Mouse (Mus musculus) midbrain, embryonic 13.5 days (tissue): ENCODE measurements at regions not wholly inside any gene's neighbourhood (a gene's known extent, or its start where the extent isn't known, plus 50 kb on each side); places are given as distances from the start of the nearest gene placed in this dataset.

Experiments
- ATAC-seq: fragments of 200-750 bp; cut with Nextera tagmentation; 2 replicates; pipeline ENCODE4 v1.8.0; 2017; ENCODE audit warnings: mild to moderate bottlenecking, moderate TSS enrichment, moderate library complexity
- H3K27ac ChIP-seq: fragments of 300-500 bp; sonication (generic); 2 replicates; pipeline ENCODE4 v1.5.1; 2015; ENCODE audit warnings: inconsistent platforms, mild to moderate bottlenecking, moderate library complexity
- H3K27me3 ChIP-seq: fragments of 300-500 bp; sonication (generic); 2 replicates; pipeline ENCODE4 v1.6.1; 2015; ENCODE audit warnings: mild to moderate bottlenecking, inconsistent platforms
- H3K36me3 ChIP-seq: fragments of 300-500 bp; sonication (generic); 2 replicates; pipeline ENCODE4 v1.6.1; 2015; ENCODE audit warnings: mild to moderate bottlenecking, inconsistent platforms
- H3K4me1 ChIP-seq: fragments of 300-500 bp; sonication (generic); replicated peaks from 2 replicates; pipeline ENCODE4 v1.6.1; 2015; ENCODE audit warnings: inconsistent platforms
- H3K4me2 ChIP-seq: fragments of 300-500 bp; sonication (generic); replicated peaks from 2 replicates; pipeline ENCODE4 v1.6.1; 2015; ENCODE audit warnings: moderate library complexity, mild to moderate bottlenecking, inconsistent platforms
- H3K4me3 ChIP-seq: fragments of 300-500 bp; sonication (generic); replicated peaks from 2 replicates; pipeline ENCODE4 v1.5.1; 2015; ENCODE audit warnings: mild to moderate bottlenecking, inconsistent platforms
- H3K9ac ChIP-seq: fragments of 300-500 bp; sonication (generic); replicated peaks from 2 replicates; pipeline ENCODE4 v1.6.1; 2015; ENCODE audit warnings: mild to moderate bottlenecking, inconsistent platforms
- H3K9me3 ChIP-seq: fragments of 300-500 bp; sonication (generic); 2 replicates; pipeline ENCODE4 v1.6.1; 2016; ENCODE audit warnings: mild to moderate bottlenecking, inconsistent platforms
- WGBS: fragments of 180-500 bp; shearing (Covaris S2); methylation state at CpG from one replicate; pipeline ENCODE4 v1.1.7; 2015; 5-methylcytosine and 5-hydroxymethylcytosine counted together

DNA sequence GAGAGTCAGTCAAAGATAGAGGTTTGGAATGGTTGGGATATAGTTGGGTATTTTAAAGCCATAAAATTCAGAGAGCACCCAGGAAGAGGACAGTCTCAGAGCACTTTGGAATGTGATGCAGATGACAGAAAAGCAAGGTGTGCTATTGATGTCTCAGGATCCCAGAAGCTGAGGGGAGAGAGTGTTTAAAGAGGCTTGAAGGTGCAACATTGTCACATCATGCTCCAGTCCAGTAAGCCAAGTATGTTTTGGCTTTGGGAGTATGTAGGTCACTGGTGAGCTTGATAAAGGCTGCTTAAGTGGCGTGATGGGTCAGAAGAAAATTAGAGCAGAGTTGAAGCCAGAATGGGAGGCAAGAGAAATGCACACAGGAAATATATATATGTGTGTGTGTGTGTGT, 201.3 kb upstream of the Lpp start:
- Histone ChIP-seq H3K4me2 (no peak overlapping the region), H3K9me3 (no peaks in the 10 kb centered on the region), H3K9ac (no peak overlapping the region), H3K4me1 (no peaks in the 10 kb centered on the region), H3K4me3 (no peak overlapping the region), H3K36me3 (no peaks in the 10 kb centered on the region), H3K27ac (no peak overlapping the region), H3K27me3 (no peaks in the 10 kb centered on the region)
- ATAC-seq = no peak
- 88% methylated on average over 1 of the region's 1 CpGs for WGBS

- H3K36me3 ChIP-seq = no peaks in the 10 kb centered on the region
- no peak for ATAC-seq
- no peak overlapping the region for H3K9ac ChIP-seq
- no peak overlapping the region for H3K4me3 ChIP-seq
- H3K9me3 ChIP-seq = no peaks in the 10 kb centered on the region
- WGBS = 91% methylated on average over 6 of the region's 6 CpGs
- H3K4me2 ChIP-seq = no peak overlapping the region
- no peak overlapping the region for H3K27ac ChIP-seq
- H3K4me1 ChIP-seq = no peaks in the 10 kb centered on the region
- no peaks in the 10 kb centered on the region for H3K27me3 ChIP-seq
These were observed 198.5 kb upstream of the Bcl6 start for GRCm38 (mm10) chr16:24187131-24187530.

GRCm38 (mm10) chr16:24185989-24186388, 197.3 kb upstream of the Bcl6 start:
- no peak overlapping the region for H3K4me2 ChIP-seq
- WGBS = 81% methylated on average over 6 of the region's 6 CpGs
- ATAC-seq = no peak

GRCm38 (mm10) chr16:24184846-24185245, 196.2 kb upstream of the Bcl6 start:
- H3K27ac ChIP-seq = no peak overlapping the region
- H3K4me3 ChIP-seq = no peak overlapping the region
- H3K27me3 ChIP-seq = no peaks in the 10 kb centered on the region
- H3K4me1 ChIP-seq = no peaks in the 10 kb centered on the region
- ATAC-seq = no peak
- no peaks in the 10 kb centered on the region for H3K9me3 ChIP-seq
- no peaks in the 10 kb centered on the region for H3K36me3 ChIP-seq
- WGBS = 86% methylated on average over 4 of the region's 4 CpGs
- no peak overlapping the region for H3K9ac ChIP-seq
- H3K4me2 ChIP-seq = no peak overlapping the region

More at GRCm38 (mm10) chr16:24185989-24186388, 197.3 kb upstream of the Bcl6 start:
- no peaks in the 10 kb centered on the region for H3K9me3 ChIP-seq
- no peaks in the 10 kb centered on the region for H3K27me3 ChIP-seq
- no peaks in the 10 kb centered on the region for H3K36me3 ChIP-seq
- H3K4me1 ChIP-seq = no peaks in the 10 kb centered on the region
- H3K9ac ChIP-seq = no peak overlapping the region
- H3K27ac ChIP-seq = no peak overlapping the region
- no peak overlapping the region for H3K4me3 ChIP-seq

DNA sequence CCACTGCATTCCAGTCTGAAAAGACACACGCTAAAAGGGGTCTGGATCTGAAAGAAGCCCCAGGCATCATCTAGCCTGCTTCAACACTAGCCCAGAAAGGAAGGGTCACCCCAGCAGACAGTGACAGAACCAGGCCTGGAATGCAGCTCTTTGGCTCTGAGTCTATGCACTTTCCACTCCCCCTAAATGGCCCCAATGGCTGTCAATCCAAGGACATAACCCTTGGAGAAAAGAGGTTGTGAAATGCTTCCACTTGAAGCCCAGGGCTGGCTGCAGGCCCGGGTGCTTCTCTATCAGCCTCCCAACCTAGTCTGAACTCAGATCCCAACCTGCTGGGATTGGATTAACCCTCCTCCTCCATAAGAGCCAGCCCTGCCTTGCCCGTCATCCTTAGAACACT, 194.6 kb upstream of the Bcl6 start:
- H3K4me2 ChIP-seq = no peak overlapping the region
- no peaks in the 10 kb centered on the region for H3K4me1 ChIP-seq
- no peak overlapping the region for H3K4me3 ChIP-seq
- H3K36me3 ChIP-seq = no peaks in the 10 kb centered on the region
- H3K9ac ChIP-seq = no peak overlapping the region
- ATAC-seq = no peak
- no peaks in the 10 kb centered on the region for H3K27me3 ChIP-seq
- no peaks in the 10 kb centered on the region for H3K9me3 ChIP-seq
- WGBS = 84% methylated on average over 3 of the region's 3 CpGs
- H3K27ac ChIP-seq = no peak overlapping the region

DNA sequence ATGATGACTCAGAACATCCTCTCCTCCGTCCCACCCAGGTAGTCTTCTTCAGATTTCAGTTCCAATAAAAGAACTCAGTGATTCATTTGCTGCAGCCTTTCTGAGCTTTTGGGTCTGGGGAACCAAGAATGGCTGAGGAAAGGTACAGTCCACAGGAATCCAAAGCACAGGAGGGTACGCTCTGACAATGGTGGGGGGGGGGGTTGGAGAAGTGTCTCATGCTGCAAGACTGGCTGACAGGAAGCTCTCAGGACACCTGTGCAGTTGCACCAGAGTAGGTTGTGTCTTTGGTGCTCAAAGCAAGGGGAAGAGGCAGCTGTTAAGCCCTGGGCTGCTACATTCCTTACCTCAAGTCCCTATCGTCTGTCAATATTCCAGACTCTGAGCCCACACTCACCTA, 192.7 kb upstream of the Bcl6 start:
- ATAC-seq = no peak

GRCm38 (mm10) chr16:24180666-24181065, 192.0 kb upstream of the Bcl6 start:
- Histone ChIP-seq H3K4me3 (no peak overlapping the region), H3K4me1 (no peaks in the 10 kb centered on the region), H3K9ac (no peak overlapping the region), H3K9me3 (no peaks in the 10 kb centered on the region), H3K27me3 (no peaks in the 10 kb centered on the region), H3K4me2 (no peak overlapping the region), H3K36me3 (no peaks in the 10 kb centered on the region), H3K27ac (no peak overlapping the region)
- no peak for ATAC-seq
- 93% methylated on average over 5 of the region's 5 CpGs for WGBS

More for the DNA sequence above, 192.7 kb upstream of the Bcl6 start:
- Histone ChIP-seq H3K27me3 (no peaks in the 10 kb centered on the region), H3K36me3 (no peaks in the 10 kb centered on the region), H3K4me3 (no peak overlapping the region), H3K9me3 (no peaks in the 10 kb centered on the region), H3K4me1 (no peaks in the 10 kb centered on the region), H3K9ac (no peak overlapping the region), H3K27ac (no peak overlapping the region), H3K4me2 (no peak overlapping the region)
- WGBS = 89% methylated on average over 3 of the region's 3 CpGs

DNA sequence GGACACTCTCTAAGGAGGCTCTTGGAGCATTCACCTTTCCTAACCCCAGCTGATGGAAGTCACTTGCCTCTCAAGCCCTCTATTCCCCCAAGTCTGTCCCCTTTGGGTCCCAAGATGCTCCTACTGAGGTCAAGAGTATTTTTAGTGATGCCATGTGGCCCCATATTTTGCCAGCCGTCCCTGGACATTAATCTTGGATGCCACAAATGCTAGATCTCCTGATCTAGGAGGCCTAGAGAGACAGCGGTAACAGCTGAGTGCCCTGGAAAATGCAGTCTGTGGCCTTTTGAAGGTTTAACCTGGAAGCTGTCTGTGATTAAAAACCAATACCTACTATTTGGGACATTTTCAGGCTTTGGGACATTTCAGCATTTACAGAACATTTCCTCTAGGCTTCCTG, 188.9 kb upstream of the Bcl6 start:
- H3K4me1 ChIP-seq = no peaks in the 10 kb centered on the region
- ATAC-seq = no peak
- no peak overlapping the region for H3K27ac ChIP-seq
- no peaks in the 10 kb centered on the region for H3K27me3 ChIP-seq
- no peak overlapping the region for H3K9ac ChIP-seq
- H3K36me3 ChIP-seq = no peaks in the 10 kb centered on the region
- WGBS = 90% methylated on average over 2 of the region's 2 CpGs
- no peaks in the 10 kb centered on the region for H3K9me3 ChIP-seq
- no peak overlapping the region for H3K4me3 ChIP-seq
- H3K4me2 ChIP-seq = no peak overlapping the region

GRCm38 (mm10) chr16:24177131-24177530, 188.5 kb upstream of the Bcl6 start:
- H3K27me3 ChIP-seq = no peaks in the 10 kb centered on the region
- no peaks in the 10 kb centered on the region for H3K36me3 ChIP-seq
- H3K9me3 ChIP-seq = no peaks in the 10 kb centered on the region
- H3K27ac ChIP-seq = no peak overlapping the region
- 40% methylated on average over 7 of the region's 7 CpGs for WGBS
- no peak overlapping the region for H3K9ac ChIP-seq
- no peak overlapping the region for H3K4me2 ChIP-seq
- H3K4me1 ChIP-seq = no peaks in the 10 kb centered on the region
- ATAC-seq = no peak
- H3K4me3 ChIP-seq = no peak overlapping the region

DNA sequence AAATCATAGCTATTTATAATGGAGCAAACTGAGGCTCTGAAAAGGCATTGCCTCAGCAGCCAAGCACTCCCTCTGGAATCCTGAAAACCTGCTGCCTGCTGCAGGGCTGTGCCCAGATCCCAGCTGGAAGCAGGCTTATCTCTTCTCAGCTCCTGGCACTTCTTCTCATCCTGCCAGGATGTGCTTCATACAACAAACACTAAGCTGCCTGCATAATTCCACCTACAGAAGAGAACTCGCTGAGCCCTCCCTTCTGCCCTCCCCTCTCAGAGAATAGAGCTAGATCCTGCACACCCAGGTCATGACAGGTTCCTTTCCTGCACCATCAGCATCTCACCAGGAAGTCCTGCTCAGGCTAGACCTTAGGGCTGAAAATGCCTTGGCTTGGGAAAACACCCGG, 187.4 kb upstream of the Bcl6 start:
- 55% methylated on average over 2 of the region's 2 CpGs for WGBS

GRCm38 (mm10) chr16:24175235-24175760, 186.6 kb upstream of the Bcl6 start:
- Histone ChIP-seq H3K4me1 (no peaks in the 10 kb centered on the region), H3K27ac (no peak overlapping the region), H3K27me3 (no peaks in the 10 kb centered on the region), H3K4me3 (no peak overlapping the region), H3K9me3 (no peaks in the 10 kb centered on the region), H3K9ac (no peak overlapping the region), H3K4me2 (no peak overlapping the region), H3K36me3 (no peaks in the 10 kb centered on the region)
- WGBS = 77% methylated on average over 9 of the region's 9 CpGs
- no peak for ATAC-seq

More for the DNA sequence above, 187.4 kb upstream of the Bcl6 start:
- Histone ChIP-seq H3K27ac (no peak overlapping the region), H3K36me3 (no peaks in the 10 kb centered on the region), H3K4me3 (no peak overlapping the region), H3K9me3 (no peaks in the 10 kb centered on the region), H3K27me3 (no peaks in the 10 kb centered on the region), H3K4me1 (no peaks in the 10 kb centered on the region), H3K9ac (no peak overlapping the region), H3K4me2 (no peak overlapping the region)
- ATAC-seq = 0 out of 2 replicates have a peak, but pooled peaks have one; percentile 40

GRCm38 (mm10) chr16:24174595-24174994, 185.9 kb upstream of the Bcl6 start:
- WGBS = 77% methylated on average over 3 of the region's 3 CpGs
- no peaks in the 10 kb centered on the region for H3K36me3 ChIP-seq
- H3K9me3 ChIP-seq = no peaks in the 10 kb centered on the region
- H3K9ac ChIP-seq = no peak overlapping the region
- no peak overlapping the region for H3K4me3 ChIP-seq
- H3K27me3 ChIP-seq = no peaks in the 10 kb centered on the region
- no peak overlapping the region for H3K27ac ChIP-seq
- H3K4me1 ChIP-seq = no peaks in the 10 kb centered on the region
- no peak overlapping the region for H3K4me2 ChIP-seq
- no peak for ATAC-seq

- no peak overlapping the region for H3K4me3 ChIP-seq
- WGBS = 92% methylated on average over 5 of the region's 5 CpGs
- H3K9me3 ChIP-seq = no peaks in the 10 kb centered on the region
- H3K27ac ChIP-seq = no peak overlapping the region
- no peaks in the 10 kb centered on the region for H3K36me3 ChIP-seq
- ATAC-seq = no peak
- H3K4me1 ChIP-seq = no peaks in the 10 kb centered on the region
- no peak overlapping the region for H3K9ac ChIP-seq
- H3K27me3 ChIP-seq = no peaks in the 10 kb centered on the region
- no peak overlapping the region for H3K4me2 ChIP-seq
These were observed 185.3 kb upstream of the Bcl6 start for GRCm38 (mm10) chr16:24173783-24174518.
